Mouse (Mus musculus): Measurements from ENCODE around the gene Rimkla.

- TF ChIP-seq POLR2A (IDR thresholded peaks at IDR 0.05; ENCODE audit: extremely low read depth, insufficient read depth, low read length) (no peak), CTCF (IDR thresholded peaks at IDR 0.05; ENCODE audit: extremely low read depth, insufficient read depth, low read length) (no peak)
Observed at GRCm38 (mm10) chr4:119462858-119463755, 29.3 kb downstream of the Rimkla start.
